Mouse (Mus musculus): ENCODE results near the gene Ppid. TPM values are rescaled to one million over a fixed set of nuclear protein-coding genes. Genes with fewer than 3 reads are reported as not detected.
"Not testable (repeated sequence)": the region's sequence is repeated elsewhere in the genome, so short reads cannot be mapped to it uniquely, and the experiment has no call there.

The Ppid gene
- total and polyA plus RNA-seq, 3 experiments, result 32.6 to 235 (median 156) TPM

DNA sequence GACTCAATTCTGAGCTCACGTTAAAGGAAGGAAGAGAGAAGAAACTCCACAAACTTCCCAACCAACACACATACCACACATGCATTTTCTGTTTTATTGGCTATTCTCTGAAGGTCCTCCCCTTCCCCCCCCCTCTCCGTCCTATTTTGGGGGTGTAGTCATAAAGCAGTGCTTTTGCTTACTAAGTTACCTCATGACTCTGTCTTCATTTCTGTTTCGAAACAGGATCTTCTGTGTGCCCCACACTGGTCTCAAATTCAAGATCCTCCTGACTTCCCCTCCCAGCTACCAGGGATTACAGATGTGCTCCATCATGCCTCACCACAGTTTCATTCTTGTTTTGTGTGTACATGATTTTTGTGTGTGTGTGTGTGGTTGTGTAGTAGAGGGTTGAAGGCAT, 18.7 kb upstream of the Ppid start:
- ATAC-seq (ENCODE audit: extremely low read depth, insufficient number of reproducible peaks, low FRiP score, poor library complexity, severe bottlenecking), result no peak

DNA sequence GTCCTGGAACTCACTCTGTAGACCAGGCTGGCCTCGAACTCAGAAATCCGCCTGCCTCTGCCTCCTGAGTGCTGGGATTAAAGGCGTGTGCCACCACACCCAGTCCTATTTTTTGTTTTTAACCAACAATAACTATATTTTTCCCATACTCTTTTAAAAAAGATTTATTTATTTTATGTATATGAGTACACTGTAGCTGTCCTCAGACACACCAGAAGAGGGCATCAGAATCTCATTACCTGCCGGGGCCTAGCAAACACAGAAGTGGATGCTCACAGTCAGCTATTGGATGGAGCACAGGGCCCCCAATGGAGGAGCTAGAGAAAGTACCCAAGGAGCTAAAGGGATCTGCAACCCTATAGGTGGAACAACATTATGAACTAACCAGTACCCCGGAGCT, 17.8 kb upstream of the Ppid start:
- H3K4me3 ChIP-seq (ENCODE audit: low read depth, low read length); ATAC-seq (ENCODE audit: extremely low read depth, insufficient number of reproducible peaks, low FRiP score, poor library complexity, severe bottlenecking); DNase-seq (ENCODE audit: low spot score); H3K9me3 ChIP-seq (replicated peaks); H3K27me3 ChIP-seq (ENCODE audit: insufficient read depth, low read length); H3K36me3 ChIP-seq (replicated peaks): not testable (repeated sequence)
- H3K4me1 ChIP-seq (ENCODE audit: insufficient read depth, low read depth, low read length), result peaks cover 60% of the 10 kb centered on the region

More for the DNA sequence above, 18.7 kb upstream of the Ppid start:
- Histone ChIP-seq H3K4me1 (ENCODE audit: insufficient read depth, low read depth, low read length) (peaks cover 60% of the 10 kb centered on the region), H3K9me3 (replicated peaks) (no peaks in the 10 kb centered on the region), H3K36me3 (replicated peaks) (no peaks in the 10 kb centered on the region), H3K27me3 (ENCODE audit: insufficient read depth, low read length) (no peaks in the 10 kb centered on the region), H3K4me3 (ENCODE audit: low read depth, low read length) (no peak overlapping the region)
- no peak for DNase-seq (ENCODE audit: low spot score)
- TF ChIP-seq TAL1 (conservative IDR thresholded peaks at IDR 0.05; ENCODE audit: low read depth, low read length), result no peak
- no peak for TF ChIP-seq CTCF (IDR thresholded peaks at IDR 0.05; ENCODE audit: low read depth, low read length)
- TF ChIP-seq GATA1 (IDR thresholded peaks at IDR 0.05; ENCODE audit: borderline replicate concordance, low read length), result no peak
- no peak for TF ChIP-seq POLR2AphosphoS5 (IDR thresholded peaks at IDR 0.05; ENCODE audit: insufficient replicate concordance, low read depth, low read length)
- TF ChIP-seq GATA2 (IDR thresholded peaks at IDR 0.05; ENCODE audit: borderline replicate concordance, low read depth, low read length), result no peak

DNA sequence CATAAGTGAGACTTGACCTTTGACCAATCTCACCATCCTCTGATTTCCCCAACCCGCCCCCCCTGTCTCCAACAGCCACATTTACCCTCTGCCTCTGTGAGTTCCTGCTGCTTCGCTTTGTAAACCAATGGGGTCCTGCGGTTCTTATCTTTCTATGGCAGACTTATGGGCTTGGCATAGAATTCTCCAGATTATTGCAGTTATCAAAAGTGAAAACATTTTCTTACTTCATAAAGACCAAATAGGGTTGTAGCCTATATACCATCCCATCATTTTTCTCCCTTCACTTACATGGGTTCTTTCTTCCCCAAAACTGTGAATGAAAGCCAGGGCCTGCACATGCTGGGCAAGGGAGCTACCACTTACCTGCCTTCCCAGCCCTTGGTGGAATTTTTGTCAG, 16.8 kb upstream of the Ppid start:
- no peak for TF ChIP-seq POLR2AphosphoS5 (IDR thresholded peaks at IDR 0.05; ENCODE audit: insufficient replicate concordance, low read depth, low read length)
- no peak for TF ChIP-seq GATA2 (IDR thresholded peaks at IDR 0.05; ENCODE audit: borderline replicate concordance, low read depth, low read length)
- peak; percentile 83 for TF ChIP-seq TAL1 (conservative IDR thresholded peaks at IDR 0.05; ENCODE audit: low read depth, low read length)
- peak; percentile 97 for ATAC-seq (ENCODE audit: extremely low read depth, insufficient number of reproducible peaks, low FRiP score, poor library complexity, severe bottlenecking)
- H3K9me3 ChIP-seq (replicated peaks), result no peaks in the 10 kb centered on the region
- peaks cover 51% of the 10 kb centered on the region for H3K4me1 ChIP-seq (ENCODE audit: insufficient read depth, low read depth, low read length)
- H3K4me3 ChIP-seq (ENCODE audit: low read depth, low read length), result no peak overlapping the region
- no peaks in the 10 kb centered on the region for H3K36me3 ChIP-seq (replicated peaks)
- DNase-seq (ENCODE audit: low spot score), result peak; percentile 64
- H3K27me3 ChIP-seq (ENCODE audit: insufficient read depth, low read length), result no peaks in the 10 kb centered on the region

DNA sequence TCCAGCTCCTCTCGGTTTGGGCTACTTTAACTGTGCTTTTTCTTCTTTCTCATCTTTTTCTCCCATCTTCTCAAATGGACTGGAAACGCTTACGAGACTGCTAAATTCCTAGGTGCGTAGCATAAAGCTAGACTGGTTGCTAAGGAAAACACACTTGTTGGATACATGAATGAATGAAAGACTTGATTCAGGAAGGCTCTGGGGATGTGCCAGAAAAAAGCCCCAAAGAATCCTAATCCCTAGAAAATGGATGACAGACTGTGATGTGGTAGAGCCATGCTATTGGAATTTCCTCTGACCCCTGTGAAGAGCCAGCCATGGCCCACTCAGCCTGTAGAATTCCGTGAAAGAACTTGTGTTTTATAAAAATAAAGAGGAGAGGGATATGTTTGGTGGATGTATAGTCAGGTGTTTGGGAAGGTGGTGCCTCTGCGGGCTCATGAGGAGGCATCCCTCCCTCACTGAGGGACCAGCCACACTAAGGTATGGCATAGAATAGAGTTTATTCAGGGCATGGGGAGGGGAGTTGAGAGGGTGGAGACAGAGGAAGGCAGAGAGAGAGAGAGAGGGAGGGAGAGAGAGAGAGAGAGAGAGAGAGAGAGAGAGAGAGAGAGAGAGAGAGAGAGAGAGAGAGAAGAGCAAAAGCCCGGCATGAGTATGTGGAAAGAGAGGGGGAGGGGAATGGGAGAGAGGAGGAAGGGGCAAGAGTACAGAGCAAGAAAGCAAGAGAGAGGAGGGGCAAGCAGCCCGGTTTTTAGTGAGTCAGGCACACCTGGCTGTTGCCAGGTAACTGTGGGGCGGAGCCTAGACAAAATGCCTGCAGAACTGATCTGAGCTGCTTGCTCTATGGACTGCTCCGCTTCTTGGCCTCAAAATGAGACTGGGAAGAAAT, 15.3 kb upstream of the Ppid start:
- H3K36me3 ChIP-seq (replicated peaks), result no peaks in the 10 kb centered on the region
- H3K9me3 ChIP-seq (replicated peaks), result no peaks in the 10 kb centered on the region
- ATAC-seq (ENCODE audit: extremely low read depth, insufficient number of reproducible peaks, low FRiP score, poor library complexity, severe bottlenecking) (no peak), DNase-seq (ENCODE audit: low spot score) (no peak)
- H3K4me3 ChIP-seq (ENCODE audit: low read depth, low read length), result no peak overlapping the region
- peaks cover 58% of the 10 kb centered on the region for H3K4me1 ChIP-seq (ENCODE audit: insufficient read depth, low read depth, low read length)
- H3K27me3 ChIP-seq (ENCODE audit: insufficient read depth, low read length), result no peaks in the 10 kb centered on the region
- TF ChIP-seq GATA1 (IDR thresholded peaks at IDR 0.05; ENCODE audit: borderline replicate concordance, low read length) (no peak), TAL1 (conservative IDR thresholded peaks at IDR 0.05; ENCODE audit: low read depth, low read length) (no peak), CTCF (IDR thresholded peaks at IDR 0.05; ENCODE audit: low read depth, low read length) (no peak), POLR2AphosphoS5 (IDR thresholded peaks at IDR 0.05; ENCODE audit: insufficient replicate concordance, low read depth, low read length) (no peak), GATA2 (IDR thresholded peaks at IDR 0.05; ENCODE audit: borderline replicate concordance, low read depth, low read length) (no peak)

DNA sequence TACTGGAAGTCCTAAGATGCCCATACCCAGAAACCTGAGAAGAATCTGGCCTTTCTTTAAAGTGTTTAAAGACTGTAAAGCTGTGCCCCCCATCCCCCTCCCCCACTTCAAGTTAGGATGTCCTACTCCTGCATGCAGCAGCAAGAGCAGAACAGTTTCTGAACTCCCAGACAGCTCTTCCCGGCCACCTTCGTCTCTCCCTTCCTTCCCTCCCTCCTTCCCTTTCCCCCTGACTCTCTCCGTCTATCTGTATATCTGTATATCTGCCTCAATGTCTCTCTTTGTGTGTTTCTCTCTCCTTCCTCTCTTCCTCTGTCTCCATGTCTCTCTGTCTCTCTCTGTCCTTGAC, 14.7 kb upstream of the Ppid start:
- Histone ChIP-seq H3K4me3 (ENCODE audit: low read depth, low read length) (no peak overlapping the region), H3K36me3 (replicated peaks) (no peaks in the 10 kb centered on the region), H3K4me1 (ENCODE audit: insufficient read depth, low read depth, low read length) (peaks cover 60% of the 10 kb centered on the region), H3K27me3 (ENCODE audit: insufficient read depth, low read length) (no peaks in the 10 kb centered on the region), H3K9me3 (replicated peaks) (no peaks in the 10 kb centered on the region)
- no peak for TF ChIP-seq GATA1 (IDR thresholded peaks at IDR 0.05; ENCODE audit: borderline replicate concordance, low read length)
- no peak for TF ChIP-seq GATA2 (IDR thresholded peaks at IDR 0.05; ENCODE audit: borderline replicate concordance, low read depth, low read length)
- no peak for TF ChIP-seq CTCF (IDR thresholded peaks at IDR 0.05; ENCODE audit: low read depth, low read length)
- no peak for TF ChIP-seq TAL1 (conservative IDR thresholded peaks at IDR 0.05; ENCODE audit: low read depth, low read length)
- TF ChIP-seq POLR2AphosphoS5 (IDR thresholded peaks at IDR 0.05; ENCODE audit: insufficient replicate concordance, low read depth, low read length), result no peak
- ATAC-seq (ENCODE audit: extremely low read depth, insufficient number of reproducible peaks, low FRiP score, poor library complexity, severe bottlenecking), result no peak
- DNase-seq (ENCODE audit: low spot score), result no peak

DNA sequence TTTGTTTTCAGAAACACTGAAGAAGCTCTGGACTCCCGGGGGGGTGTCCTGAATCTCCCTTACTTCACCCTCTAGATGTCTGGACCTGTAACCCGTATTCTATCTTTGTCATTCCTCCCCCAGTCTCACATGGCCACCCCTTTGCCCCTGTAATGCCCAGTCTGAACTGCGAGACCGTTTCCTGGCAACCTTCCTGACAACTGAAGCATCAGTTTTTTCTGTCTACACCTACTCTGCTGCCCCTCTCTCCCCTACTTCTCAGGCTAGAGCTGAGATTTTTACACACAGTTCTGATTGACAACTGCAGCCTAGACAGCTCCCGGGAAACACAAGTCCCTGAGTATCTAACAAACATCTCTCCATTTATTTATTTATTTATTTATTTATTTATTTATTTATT, 14.3 kb upstream of the Ppid start:
- H3K4me3 ChIP-seq (ENCODE audit: low read depth, low read length), result no peak overlapping the region
- H3K9me3 ChIP-seq (replicated peaks), result no peaks in the 10 kb centered on the region
- ATAC-seq (ENCODE audit: extremely low read depth, insufficient number of reproducible peaks, low FRiP score, poor library complexity, severe bottlenecking) (no peak), DNase-seq (ENCODE audit: low spot score) (no peak)
- no peak for TF ChIP-seq POLR2AphosphoS5 (IDR thresholded peaks at IDR 0.05; ENCODE audit: insufficient replicate concordance, low read depth, low read length)
- no peak for TF ChIP-seq CTCF (IDR thresholded peaks at IDR 0.05; ENCODE audit: low read depth, low read length)
- TF ChIP-seq GATA1 (IDR thresholded peaks at IDR 0.05; ENCODE audit: borderline replicate concordance, low read length), result no peak
- no peak for TF ChIP-seq TAL1 (conservative IDR thresholded peaks at IDR 0.05; ENCODE audit: low read depth, low read length)
- TF ChIP-seq GATA2 (IDR thresholded peaks at IDR 0.05; ENCODE audit: borderline replicate concordance, low read depth, low read length), result no peak
- H3K27me3 ChIP-seq (ENCODE audit: insufficient read depth, low read length), result no peaks in the 10 kb centered on the region
- H3K4me1 ChIP-seq (ENCODE audit: insufficient read depth, low read depth, low read length), result peaks cover 60% of the 10 kb centered on the region
- no peaks in the 10 kb centered on the region for H3K36me3 ChIP-seq (replicated peaks)
